Mouse (Mus musculus) bone marrow macrophage, adult 2 months (primary cell): ENCODE results near the gene Paox.

Source experiments
- CTCF ChIP-seq: IDR thresholded peaks from 2 replicates; pipeline ENCODE4 v1.5.1; 2012; ENCODE audit warnings: low read depth, mild to moderate bottlenecking, low read length, moderate library complexity
- POLR2A ChIP-seq: IDR thresholded peaks from 2 replicates; pipeline ENCODE4 v1.6.1; 2012; ENCODE audit warnings: mild to moderate bottlenecking, low read depth, low read length, borderline replicate concordance

- TF ChIP-seq POLR2A = no peak
- TF ChIP-seq CTCF = peak; percentile 84
Measured at GRCm38 (mm10) chr7:140141350-140141749, 25.8 kb downstream of the Paox start.
